Mouse (Mus musculus): ENCODE results near the gene Nr1d1.

DNA sequence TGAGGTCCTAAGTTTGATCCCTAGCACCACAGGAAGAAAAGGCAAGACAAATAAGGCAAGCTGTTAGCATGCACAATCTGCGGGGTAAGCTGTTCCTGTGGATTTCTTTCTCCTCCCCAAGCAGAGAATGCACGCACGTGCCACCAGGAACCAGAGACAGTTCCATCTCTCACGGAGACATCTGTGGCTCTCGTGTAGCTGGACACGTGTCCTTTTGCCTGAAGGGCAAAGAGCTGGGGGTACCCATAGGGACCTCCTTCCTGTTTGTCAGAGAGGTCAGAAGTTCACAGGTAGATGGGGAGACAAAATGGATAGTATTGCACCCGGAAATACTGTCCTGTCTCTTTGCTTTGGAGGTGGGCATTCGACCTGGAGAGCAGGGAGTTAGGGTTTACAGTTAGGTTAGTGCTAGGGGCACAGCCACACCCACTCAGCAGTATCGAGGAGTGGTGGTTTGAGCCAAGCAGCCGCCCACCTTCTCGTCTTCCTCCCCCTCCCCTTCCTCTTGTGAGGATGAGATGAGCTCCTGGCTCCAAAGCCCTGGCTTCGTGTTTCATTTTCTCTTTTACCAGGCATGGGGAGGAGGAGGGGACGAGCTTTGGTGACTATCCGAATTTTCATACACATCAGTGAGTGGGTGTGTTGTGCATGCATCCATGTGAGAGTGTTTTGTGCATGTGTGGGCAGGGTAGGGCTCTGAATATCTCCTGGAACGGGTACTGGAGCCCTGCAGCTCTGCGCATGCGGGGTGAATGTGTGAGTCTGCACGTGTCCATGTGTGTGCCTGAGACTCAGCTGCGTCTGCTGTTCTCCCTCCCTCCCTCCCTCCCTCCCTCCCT lies 28.1 kb downstream of the Nr1d1 start:
- no peak for TF ChIP-seq USF2 (conservative IDR thresholded peaks at IDR 0.05; ENCODE audit: low read depth, low read length)
- TF ChIP-seq ZMIZ1 (IDR thresholded peaks at IDR 0.05; ENCODE audit: low read depth, low read length) = no peak
- TF ChIP-seq POLR2A (IDR thresholded peaks at IDR 0.05; ENCODE audit: low read depth, low read length) = no peak
- no peak for TF ChIP-seq TCF12 (IDR thresholded peaks at IDR 0.05; ENCODE audit: low read depth, low read length)
- TF ChIP-seq CTCF (conservative IDR thresholded peaks at IDR 0.05 in 1 of 2, IDR thresholded peaks at IDR 0.05 in 1 of 2; ENCODE audit: low read depth in 2 of 2, low read length in 2 of 2) = no peak
- TF ChIP-seq ZC3H11A (IDR thresholded peaks at IDR 0.05; ENCODE audit: low read depth, low read length) = no peak
- TF ChIP-seq ETS1 (conservative IDR thresholded peaks at IDR 0.05; ENCODE audit: low read depth, low read length) = no peak
- TF ChIP-seq EP300 (IDR thresholded peaks at IDR 0.05; ENCODE audit: low read length) = no peak
- no peak for TF ChIP-seq PAX5 (IDR thresholded peaks at IDR 0.05; ENCODE audit: low read length)
